22 mouse cellular contexts compared by ENCODE assay signal in the genomic region with DNA sequence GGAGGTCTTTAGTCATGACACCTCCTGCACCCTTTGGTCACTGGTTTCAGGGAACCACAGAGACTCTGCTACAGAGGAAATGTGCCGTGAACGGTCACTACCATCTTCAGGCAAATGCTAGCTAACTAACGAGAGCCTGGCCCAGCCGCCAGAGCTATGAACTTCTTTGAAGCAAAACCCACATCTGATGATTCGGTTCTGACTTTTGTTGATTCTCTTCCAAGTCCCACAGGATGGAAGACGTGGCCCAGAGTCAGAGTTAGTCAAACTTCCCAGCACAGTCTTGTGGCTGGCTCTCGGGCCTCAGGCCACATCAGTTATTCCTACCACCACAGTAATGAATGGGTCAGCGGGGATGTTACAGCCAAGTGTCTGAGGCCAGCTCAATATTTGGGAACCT. TPM values are rescaled to one million over a fixed set of nuclear protein-coding genes. Genes with fewer than 3 reads are reported as not detected.
DNase-seq lines count a peak whose midpoint lies in the region; ATAC-seq and TF ChIP-seq lines count a peak whose summit lies in the region.
"Had no signal": no experiment of that assay in that cellular context is flagged by ENCODE, and none has a peak within 500 bp of the region (broad histone marks: within the 10 kb centered on the region; RNA-seq: fewer than 3 reads in every experiment).

No protein-coding gene starts in this region.

- no peaks in the 10 kb centered on the region for H3K27me3 ChIP-seq in embryonic facial prominence, embryonic 15.5 days
- H3K27me3 ChIP-seq in embryonic facial prominence, embryonic 10.5 days (replicated peaks; ENCODE audit: low read depth, poor library complexity, severe bottlenecking): no peaks in the 10 kb centered on the region
- H3K27me3 ChIP-seq in forebrain, embryonic 10.5 days (ENCODE audit: poor library complexity, severe bottlenecking): no peaks in the 10 kb centered on the region
- H3K27me3 ChIP-seq: embryonic facial prominence, embryonic 13.5 days; forebrain, embryonic 13.5 days; hindbrain, embryonic 12.5 days; hindbrain, embryonic 15.5 days had no signal

- H3K9me3 ChIP-seq in embryonic facial prominence, embryonic 15.5 days (replicated peaks): no peaks in the 10 kb centered on the region
- peaks cover 2% of the 10 kb centered on the region; the same call in 1 of the 2 replicates for H3K9me3 ChIP-seq in embryonic facial prominence, embryonic 10.5 days
- peaks cover 5% of the 10 kb centered on the region for H3K9me3 ChIP-seq in forebrain, embryonic 10.5 days
- H3K9me3 ChIP-seq: embryonic facial prominence, embryonic 13.5 days; hindbrain, embryonic 15.5 days had no signal

- TF ChIP-seq CTCF in embryonic fibroblast, embryonic 13.5 days (IDR thresholded peaks at IDR 0.05; ENCODE audit: borderline replicate concordance, insufficient read depth, low read length): no peak
- no peak for TF ChIP-seq CTCF in olfactory bulb, adult 2 months (IDR thresholded peaks at IDR 0.05; ENCODE audit: insufficient read depth, low read depth, low read length)

- no peak overlapping the region for H3K27ac ChIP-seq in embryonic facial prominence, embryonic 15.5 days (replicated peaks)
- H3K27ac ChIP-seq in embryonic facial prominence, embryonic 10.5 days (replicated peaks): no peak overlapping the region
- peak overlapping the region; percentile 74 for H3K27ac ChIP-seq in embryonic fibroblast, embryonic 13.5 days (ENCODE audit: insufficient read depth, low read length)
- 0 out of 2 replicates have a peak overlapping the region, but pooled peaks have one; percentile 68 for H3K27ac ChIP-seq in olfactory bulb, adult 2 months (ENCODE audit: insufficient read depth, low read depth, low read length)
- H3K27ac ChIP-seq in forebrain, embryonic 10.5 days: no peak overlapping the region
- H3K27ac ChIP-seq: embryonic facial prominence, embryonic 13.5 days; forebrain, embryonic 13.5 days; hindbrain, embryonic 12.5 days; hindbrain, embryonic 15.5 days had no signal

- H3K4me1 ChIP-seq in embryonic facial prominence, embryonic 15.5 days: peaks cover 32% of the 10 kb centered on the region
- peaks cover 22% of the 10 kb centered on the region for H3K4me1 ChIP-seq in embryonic facial prominence, embryonic 10.5 days
- H3K4me1 ChIP-seq in embryonic fibroblast, embryonic 13.5 days (ENCODE audit: control insufficient read depth, insufficient read depth, low read length): peaks cover 11% of the 10 kb centered on the region; the same call in 1 of the 2 replicates
- H3K4me1 ChIP-seq in olfactory bulb, adult 2 months (ENCODE audit: control insufficient read depth, insufficient read depth, low read length): peaks cover 44% of the 10 kb centered on the region
- 0 out of 2 replicates have a peak, but pooled peaks cover 5% of the 10 kb centered on the region for H3K4me1 ChIP-seq in forebrain, embryonic 10.5 days

- H3K4me3 ChIP-seq in embryonic facial prominence, embryonic 15.5 days (replicated peaks): no peak overlapping the region
- no peak overlapping the region for H3K4me3 ChIP-seq in embryonic facial prominence, embryonic 10.5 days
- no peak overlapping the region for H3K4me3 ChIP-seq in embryonic fibroblast, embryonic 13.5 days (ENCODE audit: insufficient read depth, low read length)
- no peak overlapping the region for H3K4me3 ChIP-seq in olfactory bulb, adult 2 months (ENCODE audit: insufficient read depth, low read depth, low read length)
- H3K4me3 ChIP-seq in forebrain, embryonic 10.5 days: no peak overlapping the region
- H3K4me3 ChIP-seq: embryonic facial prominence, embryonic 13.5 days; forebrain, embryonic 13.5 days; hindbrain, embryonic 12.5 days; hindbrain, embryonic 15.5 days had no signal

- no peak overlapping the region for H3K9ac ChIP-seq in embryonic facial prominence, embryonic 15.5 days
- H3K9ac ChIP-seq: embryonic facial prominence, embryonic 13.5 days; forebrain, embryonic 13.5 days; hindbrain, embryonic 12.5 days; hindbrain, embryonic 15.5 days had no signal

- TF ChIP-seq POLR2A in embryonic fibroblast, embryonic 13.5 days (IDR thresholded peaks at IDR 0.05; ENCODE audit: low read depth, low read length): no peak
- TF ChIP-seq POLR2A in olfactory bulb, adult 2 months (IDR thresholded peaks at IDR 0.05; ENCODE audit: insufficient read depth, low read depth, low read length): no peak

- peak; percentile 32; the same call in 1 of the 2 replicates for ATAC-seq in embryonic facial prominence, embryonic 15.5 days (ENCODE audit: insufficient number of reproducible peaks, low FRiP score, low TSS enrichment, low read depth)
- ATAC-seq: forebrain, embryonic 13.5 days; forebrain, embryonic 16.5 days had no signal

- WGBS in embryonic facial prominence, embryonic 15.5 days: 71% methylated on average over 8 of the region's 8 CpGs
- WGBS in embryonic facial prominence, embryonic 10.5 days: 91% methylated on average over 8 of the region's 8 CpGs
- 85% methylated on average over 8 of the region's 8 CpGs for WGBS in olfactory bulb, adult 2 months
- 91% methylated on average over 8 of the region's 8 CpGs for WGBS in forebrain, embryonic 10.5 days

- DNase-seq in embryonic facial prominence, embryonic 10.5 days (ENCODE audit: low spot score): no peak
- DNase-seq in 416B (ENCODE audit: low read depth): peak; percentile 26
- no peak for DNase-seq in right cerebral cortex, adult 2 months (ENCODE audit: low spot score in 2 of 2)
- DNase-seq in forebrain, embryonic 10.5 days (ENCODE audit: extremely low spot score, low spot score): no peak
- no peak for DNase-seq in kidney, adult 9 months
- DNase-seq: adrenal gland, adult 2 months; adrenal gland, postnatal 14 days; cerebellum, adult 11 months; cerebellum, adult 2 months; cerebellum, adult 9-11 months; cerebellum, postnatal 25 days; gastrocnemius, postnatal 10 days; gastrocnemius, postnatal 36 days had no signal

- no peak overlapping the region for H3K4me2 ChIP-seq in embryonic facial prominence, embryonic 15.5 days (replicated peaks)
- H3K4me2 ChIP-seq: embryonic facial prominence, embryonic 13.5 days; forebrain, embryonic 13.5 days; heart, embryonic 11.5 days; hindbrain, embryonic 12.5 days; hindbrain, embryonic 15.5 days had no signal

- no peaks in the 10 kb centered on the region for H3K36me3 ChIP-seq in embryonic facial prominence, embryonic 15.5 days
- H3K36me3 ChIP-seq in embryonic facial prominence, embryonic 10.5 days (replicated peaks): no peaks in the 10 kb centered on the region
- 0 out of 2 replicates have a peak, but pooled peaks cover 1% of the 10 kb centered on the region for H3K36me3 ChIP-seq in forebrain, embryonic 10.5 days (replicated peaks)
- H3K36me3 ChIP-seq: hindbrain, embryonic 15.5 days had no signal

RNA-seq across cellular contexts. Expression of gene Pxylp1, which starts 46.1 kb away (rescaled TPM):
- polyA plus RNA-seq in embryonic facial prominence, embryonic 15.5 days (2015; fragmentation: Nextera tagmentation; extraction: Ambion mirVana): 32.7 and 34.4 TPM in 2 replicates
- 16.7 and 17.5 TPM in 2 replicates for polyA plus RNA-seq in embryonic facial prominence, embryonic 10.5 days (2016; fragmentation: Nextera tagmentation; extraction: Ambion mirVana)
- 19.5 and 31.4 TPM in 2 replicates for polyA plus RNA-seq in embryonic fibroblast, embryonic 13.5 days (2011; ENCODE audit: insufficient read length, low read depth, missing spikeins)
- not detected in 2 replicates for polyA plus RNA-seq in olfactory bulb, adult 2 months (2012; ENCODE audit: insufficient read depth, insufficient read length, low replicate concordance, missing spikeins)
- 21.5 and 23.8 TPM in 2 replicates for polyA plus RNA-seq in forebrain, embryonic 10.5 days (2016; fragmentation: Nextera tagmentation; extraction: Ambion mirVana)

Comparison
In these comparisons a context has a peak if more than half of its experiments do, and no peak if none do; other contexts are left out.
1. H3K27ac ChIP-seq: peak in embryonic fibroblast, embryonic 13.5 days (single experiment) and olfactory bulb, adult 2 months (single experiment); none in embryonic facial prominence, embryonic 15.5 days (single experiment), embryonic facial prominence, embryonic 10.5 days (single experiment) and forebrain, embryonic 10.5 days (single experiment).
2. RNA of gene Pxylp1, which starts 46.1 kb away (polyA plus RNA-seq): 32.7 to 34.4 TPM in embryonic facial prominence, embryonic 15.5 days, 21.5 to 23.8 TPM in forebrain, embryonic 10.5 days, 19.5 to 31.4 TPM in embryonic fibroblast, embryonic 13.5 days and 16.7 to 17.5 TPM in embryonic facial prominence, embryonic 10.5 days; not detected in olfactory bulb, adult 2 months; every median in the first group is over 10 times any median in the second.